Mouse (Mus musculus) heart, adult 11 months (tissue): Measurements from ENCODE around the gene Nme3.

Experiments
- DNase-seq: peaks from one replicate; pipeline ENCODE4 v3.0.0; 2022

The Nme3 gene

DNA sequence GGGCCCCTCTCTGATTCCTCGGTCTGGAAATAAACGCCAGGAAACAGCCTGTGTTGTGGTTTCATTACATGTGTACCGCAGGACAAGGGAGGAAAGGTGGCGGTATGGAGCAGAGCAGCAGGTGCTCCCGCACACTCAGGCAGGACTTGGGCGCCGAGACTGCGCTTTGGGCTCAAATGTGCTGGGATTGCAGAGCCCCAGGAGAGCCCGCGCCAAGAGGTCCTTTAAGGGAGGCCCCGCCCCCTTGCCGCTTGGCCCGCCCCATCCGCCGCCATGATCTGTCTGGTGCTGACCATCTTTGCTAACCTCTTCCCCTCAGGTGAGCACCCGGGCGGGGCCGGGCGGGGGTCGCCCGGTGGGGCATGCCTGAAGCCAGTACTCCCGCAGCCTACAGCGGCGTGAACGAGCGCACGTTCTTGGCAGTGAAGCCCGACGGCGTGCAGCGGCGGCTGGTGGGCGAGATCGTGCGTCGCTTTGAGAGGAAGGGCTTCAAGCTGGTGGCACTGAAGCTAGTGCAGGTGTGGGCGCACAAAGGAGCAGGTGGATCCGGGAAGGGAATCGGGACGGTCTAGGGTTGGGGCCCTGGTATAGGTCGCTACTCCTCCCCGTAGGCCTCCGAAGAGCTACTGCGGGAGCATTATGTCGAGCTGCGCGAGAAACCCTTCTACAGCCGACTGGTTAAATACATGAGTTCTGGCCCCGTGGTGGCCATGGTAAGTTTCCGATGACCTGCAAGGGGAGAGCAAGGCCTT lies at the start of gene Nme3:
Gene Nme3, plus strand, starts transcription at position 260 of the 752 bp plus-strand sequence.
- DNase-seq: peak; percentile 98

GRCm38 (mm10) chr17:24847386-24847785 lies 48.9 kb upstream of the Nme3 start:
- DNase-seq: peak; percentile 52

GRCm38 (mm10) chr17:24848600-24849031 lies 47.7 kb upstream of the Nme3 start:
- peak; percentile 86 for DNase-seq

DNA sequence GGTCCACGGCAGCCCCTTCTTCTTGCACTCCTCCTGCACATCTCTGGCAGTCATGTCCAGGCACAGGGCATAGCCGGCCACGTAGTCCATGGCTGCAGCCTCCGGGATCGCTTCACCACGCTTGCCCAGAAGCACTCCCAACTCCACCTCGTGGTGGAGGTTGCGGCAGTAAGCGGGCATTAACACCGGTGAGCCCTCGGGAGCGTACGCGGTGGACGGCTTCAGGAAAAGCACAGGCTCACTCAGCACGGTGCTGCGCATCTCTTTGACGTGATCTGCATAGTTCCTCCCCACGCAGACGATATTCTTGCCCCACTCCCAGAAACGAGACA lies 46.6 kb upstream of the Nme3 start:
- no peak for DNase-seq

GRCm38 (mm10) chr17:24850065-24850772 lies 46.1 kb upstream of the Nme3 start, which contains the start of gene Fahd1:
TSS of gene Fahd1 (minus strand) at chr17:24850364.
- peak; percentile 100 for DNase-seq

GRCm38 (mm10) chr17:24850773-24851127 lies 45.5 kb upstream of the Nme3 start:
- DNase-seq: no peak

DNA sequence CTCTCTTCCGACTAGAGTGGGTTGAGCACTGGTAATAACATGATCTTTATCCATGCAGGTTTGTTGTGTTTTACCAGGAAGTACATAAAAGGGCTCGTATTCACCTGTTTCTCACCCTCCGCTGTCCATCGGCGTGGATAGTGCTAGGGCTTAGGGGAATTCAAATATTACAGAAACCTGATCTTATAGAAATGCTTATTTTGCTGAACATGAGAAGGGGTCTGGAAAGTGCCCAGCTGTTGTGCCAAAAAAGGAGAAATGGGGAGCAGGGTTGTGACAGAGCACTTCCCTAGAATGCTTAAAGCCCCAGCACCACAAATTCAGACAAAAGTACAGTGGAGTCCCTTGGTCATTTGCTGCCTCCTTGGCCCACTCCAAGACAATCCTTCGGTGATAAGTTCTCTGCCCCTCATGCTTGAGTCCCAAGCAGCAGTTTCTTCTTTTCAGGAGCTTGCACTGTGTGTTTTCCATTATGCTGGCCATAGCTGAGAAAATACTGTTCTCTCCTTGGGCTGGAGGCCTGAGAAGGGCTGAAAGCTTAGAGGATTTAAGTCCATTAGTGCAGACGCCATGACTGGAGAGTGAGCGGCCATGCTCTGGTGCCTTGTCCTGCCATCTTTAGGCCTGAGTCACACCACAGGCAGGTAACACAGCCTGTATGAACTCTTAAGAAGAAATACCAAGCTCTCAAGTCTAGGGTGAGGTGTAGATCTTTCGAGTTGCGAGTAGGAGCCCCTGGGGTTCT lies 44.7 kb upstream of the Nme3 start:
- DNase-seq: peak; percentile 90

GRCm38 (mm10) chr17:24855838-24856464 lies 40.3 kb upstream of the Nme3 start:
- peak; percentile 83 for DNase-seq

DNA sequence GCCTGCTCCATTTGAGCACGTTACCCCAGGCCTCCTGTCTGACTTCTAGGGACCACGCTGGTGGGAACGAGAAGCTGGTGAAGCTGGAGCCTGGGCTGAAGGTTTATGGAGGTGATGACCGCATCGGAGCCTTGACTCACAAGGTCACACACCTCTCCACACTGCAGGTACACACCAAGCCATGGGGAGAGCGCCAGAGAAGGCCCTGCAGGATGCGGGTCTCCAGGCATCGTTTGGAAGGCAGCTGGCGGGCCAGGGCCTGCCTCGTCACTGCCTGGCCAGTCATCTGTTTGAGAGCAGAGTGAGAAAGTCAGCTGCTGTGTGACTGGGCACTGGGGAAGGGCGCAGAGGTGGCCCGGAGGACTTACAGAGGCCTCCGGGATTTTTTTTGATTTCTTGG lies 39.7 kb upstream of the Nme3 start:
- DNase-seq: peak; percentile 86

- peak; percentile 87 for DNase-seq
Observed at GRCm38 (mm10) chr17:24857831-24858470, 38.3 kb upstream of the Nme3 start.

GRCm38 (mm10) chr17:24858967-24859366 lies 37.3 kb upstream of the Nme3 start:
- DNase-seq: peak; percentile 88

DNA sequence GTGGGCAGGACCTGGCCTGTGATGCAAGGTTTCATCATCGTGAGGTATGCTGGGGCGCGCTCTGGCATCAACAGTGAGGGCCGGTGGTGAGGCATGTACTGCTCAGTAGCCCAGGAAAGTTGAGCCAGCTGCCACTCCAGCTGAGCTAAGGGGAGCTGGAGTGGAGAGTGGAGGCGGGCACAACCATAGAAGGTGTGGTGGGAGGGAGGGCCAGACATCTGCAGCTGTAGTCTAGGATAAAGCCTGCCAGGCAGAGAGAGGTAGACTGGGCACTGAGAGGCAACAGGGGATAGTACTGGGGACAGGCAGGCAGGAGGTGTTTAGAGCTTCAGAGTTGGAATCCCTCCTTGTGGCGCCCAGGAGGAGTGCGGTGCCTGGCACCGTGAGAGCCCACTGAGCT lies 36.2 kb upstream of the Nme3 start:
- DNase-seq: peak; percentile 68

- peak; percentile 53 for DNase-seq
Observed at GRCm38 (mm10) chr17:24861785-24862184, 34.5 kb upstream of the Nme3 start.

DNA sequence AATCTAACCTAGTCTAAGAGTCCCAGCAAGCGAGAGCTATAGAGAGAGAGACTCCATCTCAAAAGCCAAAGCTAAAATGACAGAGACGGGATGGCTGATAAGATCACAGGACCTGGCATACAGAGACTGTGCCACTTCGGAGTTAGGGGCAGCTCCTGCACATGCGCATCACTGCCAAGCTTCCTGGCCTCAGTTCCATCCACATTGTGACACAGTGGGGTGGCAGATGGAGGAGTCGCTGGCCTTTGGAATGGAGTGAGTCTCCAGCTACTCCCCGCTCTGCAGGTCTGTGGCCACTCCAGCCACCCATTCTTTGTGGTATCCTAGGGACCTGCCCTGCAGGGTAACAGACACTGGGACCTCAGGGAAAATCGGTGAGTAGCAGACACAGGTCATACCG lies 30.5 kb upstream of the Nme3 start, which contains the start of gene Igfals:
Gene Igfals, plus strand, starts transcription at position 222 of the 400 bp plus-strand sequence.
- no peak for DNase-seq

GRCm38 (mm10) chr17:24867914-24868313 lies 28.4 kb upstream of the Nme3 start:
- DNase-seq: no peak

GRCm38 (mm10) chr17:24873695-24874404 lies 22.4 kb upstream of the Nme3 start:
- peak; percentile 80 for DNase-seq

GRCm38 (mm10) chr17:24874405-24874745 lies 21.9 kb upstream of the Nme3 start:
- no peak for DNase-seq

- no peak for DNase-seq
Observed at GRCm38 (mm10) chr17:24874989-24875388, 21.3 kb upstream of the Nme3 start.

DNA sequence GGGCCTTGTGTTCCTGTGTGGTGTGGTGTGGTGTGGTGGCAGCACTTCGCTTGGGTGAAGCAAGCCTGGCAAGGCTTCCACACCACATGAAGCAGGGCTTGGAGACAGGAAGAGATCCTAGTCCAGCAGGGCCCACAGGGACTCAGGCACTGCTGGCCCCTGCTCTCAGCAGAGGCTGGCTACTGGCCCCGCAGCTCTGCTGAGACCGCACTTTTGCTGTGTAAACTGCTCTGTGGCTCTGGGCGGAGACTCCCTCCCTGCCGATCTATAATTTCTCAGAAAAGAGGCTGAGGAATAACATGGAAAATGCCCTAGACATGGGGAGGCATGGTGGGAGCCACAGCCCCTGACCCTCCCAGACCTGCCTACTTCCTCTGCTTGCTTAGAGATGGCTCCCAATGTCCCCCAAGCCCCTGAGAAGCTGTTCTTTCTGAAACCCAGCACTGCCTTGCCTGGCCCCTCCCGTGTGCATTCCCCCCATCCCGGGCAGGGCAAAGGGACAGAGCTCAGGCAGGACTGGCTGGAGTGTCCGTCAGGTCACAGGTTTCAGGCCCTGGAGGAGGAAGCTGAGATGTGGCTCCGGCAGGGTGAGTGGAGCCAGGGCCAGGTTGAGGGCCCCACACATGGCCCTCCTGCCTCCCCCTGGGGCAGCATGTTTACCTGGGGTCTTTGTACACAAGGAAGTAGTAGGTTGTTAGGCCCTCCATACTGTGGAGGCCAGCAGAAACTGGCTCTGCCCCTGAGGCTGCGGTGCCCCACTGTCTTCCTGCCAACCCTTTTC lies 18.8 kb upstream of the Nme3 start:
- DNase-seq: peak; percentile 88

GRCm38 (mm10) chr17:24878117-24878397 lies 18.2 kb upstream of the Nme3 start:
- peak; percentile 98 for DNase-seq

DNA sequence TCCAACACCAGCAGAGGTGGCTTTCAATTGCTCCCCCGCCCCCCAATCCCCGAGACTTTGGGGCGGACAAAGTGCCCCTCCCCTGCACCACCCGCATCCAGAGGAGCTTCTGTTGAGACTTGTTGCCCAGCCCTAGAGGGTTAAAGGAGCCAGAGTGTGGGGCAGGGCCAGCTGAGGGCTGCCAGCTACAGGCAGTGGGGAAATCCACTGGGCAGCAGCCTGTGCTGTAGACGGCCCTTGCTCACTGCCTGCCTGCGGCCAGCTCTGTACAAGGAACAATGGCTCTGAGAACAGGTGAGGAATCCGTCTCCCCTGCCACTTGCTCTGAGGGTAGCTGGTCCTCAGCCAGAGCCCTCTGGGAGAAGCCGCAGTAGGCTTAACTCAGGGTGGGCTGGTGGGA lies 17.8 kb upstream of the Nme3 start:
- DNase-seq: peak; percentile 91
